Mouse (Mus musculus) embryo, embryonic 11 days (tissue): Measurements from ENCODE around the gene Gpr37l1.
A peak's percentile ranks its signal among the peaks of the same experiment; 100 is the strongest.

Source experiments
- DNase-seq: peaks from one replicate; pipeline ENCODE4 v3.0.0-alpha.2; 2015

Gene Gpr37l1

DNA sequence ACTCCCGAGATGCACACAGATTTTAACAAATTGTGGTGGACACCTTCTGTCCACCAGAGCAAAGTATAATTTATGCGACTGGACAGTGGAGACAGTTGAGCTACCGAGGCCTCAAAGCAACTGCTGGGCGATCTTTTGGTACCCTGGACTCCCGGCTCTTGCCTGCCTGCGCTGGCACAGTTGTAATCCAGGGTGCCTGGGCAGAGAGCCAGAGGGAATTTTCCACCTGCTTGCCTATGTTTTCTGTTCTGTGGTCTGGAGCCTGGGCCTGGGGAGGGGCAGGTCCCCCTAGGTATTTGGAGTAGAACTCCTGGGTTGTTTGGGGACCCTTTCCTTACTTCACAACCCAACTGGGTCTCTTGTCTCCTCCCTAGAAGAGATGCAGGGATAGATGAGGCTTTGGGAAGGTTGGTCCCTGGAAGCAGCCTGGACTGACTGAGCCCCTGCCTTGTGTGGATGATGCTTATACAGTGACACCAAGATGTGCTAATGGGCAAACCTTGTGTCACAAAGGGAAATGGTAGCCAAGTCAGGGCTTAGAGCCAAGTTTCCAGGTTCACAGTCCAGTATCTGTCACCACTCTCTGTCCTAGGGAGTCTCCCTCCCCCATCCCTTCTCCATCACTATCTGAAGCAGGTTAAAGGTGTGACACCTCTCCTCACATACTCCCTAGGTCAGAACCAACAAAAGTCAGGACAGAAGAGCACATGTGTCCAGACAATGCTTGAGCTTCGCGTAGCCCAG lies 14.6 kb upstream of the Gpr37l1 start:
- DNase-seq: no peak

DNA sequence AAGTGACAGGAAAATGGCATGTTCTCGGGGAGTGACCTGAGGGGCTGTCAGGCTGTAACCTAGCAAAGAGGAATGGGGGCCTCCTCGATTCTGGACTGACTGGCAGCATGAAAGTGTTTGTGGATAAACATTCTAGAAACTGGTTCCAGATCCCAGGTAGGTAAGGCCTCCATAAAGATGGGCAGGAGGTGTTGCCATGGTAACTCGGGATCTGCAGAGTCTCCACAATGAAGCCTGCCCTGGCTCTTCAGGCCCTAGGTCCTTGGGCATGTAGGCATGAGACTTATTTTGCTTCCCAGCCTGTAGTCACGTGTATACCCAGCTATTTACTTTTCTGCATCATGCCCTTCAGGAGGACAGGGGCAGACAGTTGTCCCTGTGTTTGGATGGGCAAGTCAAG lies 13.8 kb upstream of the Gpr37l1 start:
- no peak for DNase-seq

DNA sequence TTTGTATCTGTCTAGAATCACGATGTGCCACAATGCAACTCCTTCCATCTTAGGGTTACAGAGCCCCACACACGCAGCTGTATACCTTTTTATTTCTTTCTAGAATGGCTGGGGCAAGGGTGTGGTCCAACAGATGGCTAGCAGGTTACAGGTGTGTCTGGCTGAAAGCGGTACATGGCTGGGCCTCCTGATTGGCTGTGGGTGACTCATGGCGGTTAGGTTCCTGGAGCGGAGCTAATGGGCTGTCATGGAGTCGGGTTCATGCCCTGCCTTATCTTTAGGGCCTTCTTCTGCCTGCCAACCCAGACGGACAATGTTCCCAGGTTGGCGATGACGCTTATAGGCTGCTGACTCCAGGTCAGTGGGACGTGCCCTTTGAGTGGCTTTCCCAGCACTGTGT lies 13.3 kb upstream of the Gpr37l1 start:
- DNase-seq: no peak

DNA sequence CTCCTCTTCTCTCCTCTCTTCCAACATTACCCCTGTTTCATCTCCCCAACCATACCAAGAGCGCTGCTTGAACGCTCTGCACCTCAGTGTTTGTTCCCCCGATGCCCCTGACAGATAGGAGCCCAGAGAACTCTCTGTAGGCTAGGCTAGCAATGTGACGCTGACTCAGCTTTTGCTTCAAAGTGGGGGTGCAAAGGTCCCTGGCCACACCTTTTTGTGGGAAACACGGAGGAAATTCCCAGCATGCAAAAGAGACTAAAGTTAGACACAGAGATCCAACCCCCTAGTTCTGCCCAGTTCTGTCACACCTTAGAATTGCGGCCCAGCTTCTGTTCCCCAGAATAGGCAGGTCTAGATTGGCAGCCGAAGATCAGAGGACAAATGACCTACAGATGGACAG lies 11.4 kb upstream of the Gpr37l1 start:
- DNase-seq: no peak

DNA sequence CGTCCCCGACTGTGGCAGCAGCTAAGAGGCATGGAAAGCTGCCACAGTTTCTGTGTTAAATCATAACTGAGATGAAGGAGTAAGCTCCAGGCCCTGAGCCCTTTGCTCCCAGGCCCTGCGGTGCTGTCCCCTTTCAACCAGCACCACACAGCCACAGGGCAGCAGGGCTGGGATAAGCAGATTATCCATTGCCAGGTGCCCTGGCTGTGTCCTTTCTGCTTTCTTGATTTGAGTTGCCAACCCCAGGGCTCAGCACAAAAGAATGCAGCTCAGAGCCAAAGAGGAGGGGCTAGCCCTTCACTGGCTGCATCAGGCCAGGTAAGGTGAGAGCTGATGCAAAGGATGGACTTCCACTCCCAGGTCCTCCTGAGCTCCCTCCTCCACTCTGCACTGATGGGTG lies 10.2 kb upstream of the Gpr37l1 start:
- DNase-seq: no peak

DNA sequence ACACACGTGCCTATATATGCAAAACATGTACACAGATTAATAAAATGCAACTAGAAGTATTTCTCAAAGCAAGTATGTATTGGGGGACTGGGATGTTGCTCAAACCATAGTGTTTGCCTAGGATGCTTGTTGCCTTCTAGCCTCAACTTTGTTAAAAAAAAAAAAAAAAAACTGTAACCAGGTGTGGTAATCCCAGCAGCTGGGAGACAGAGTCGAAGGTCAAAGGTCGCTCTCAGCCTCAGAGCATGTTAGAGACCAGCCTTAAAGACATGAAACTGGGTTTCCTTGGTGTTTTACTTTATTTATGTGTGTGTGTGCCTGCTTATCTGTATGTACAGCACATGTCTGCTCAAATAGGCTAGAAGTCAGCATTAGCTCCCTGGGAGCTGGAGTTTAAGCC lies 7.7 kb upstream of the Gpr37l1 start:
- DNase-seq: no peak

DNA sequence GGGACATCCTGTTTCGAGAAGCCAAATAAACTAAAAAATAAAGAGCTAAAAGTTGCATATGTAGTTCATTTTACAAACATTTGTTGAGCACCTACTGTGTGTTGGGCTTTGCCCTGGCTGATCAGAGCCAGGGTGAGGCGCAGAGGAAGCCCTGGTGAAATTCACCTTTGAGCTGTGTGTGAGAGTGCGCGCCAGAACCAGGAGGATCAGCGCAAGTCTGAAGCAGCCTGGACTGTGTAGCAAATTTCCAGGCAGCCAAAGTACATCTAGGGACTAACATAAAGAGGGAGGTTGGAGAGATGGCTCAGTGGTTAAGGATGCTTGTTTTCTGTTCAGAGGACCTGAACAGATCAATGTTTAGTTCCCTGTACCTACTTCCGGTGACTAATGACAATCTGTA lies 5.8 kb upstream of the Gpr37l1 start:
- DNase-seq: no peak

DNA sequence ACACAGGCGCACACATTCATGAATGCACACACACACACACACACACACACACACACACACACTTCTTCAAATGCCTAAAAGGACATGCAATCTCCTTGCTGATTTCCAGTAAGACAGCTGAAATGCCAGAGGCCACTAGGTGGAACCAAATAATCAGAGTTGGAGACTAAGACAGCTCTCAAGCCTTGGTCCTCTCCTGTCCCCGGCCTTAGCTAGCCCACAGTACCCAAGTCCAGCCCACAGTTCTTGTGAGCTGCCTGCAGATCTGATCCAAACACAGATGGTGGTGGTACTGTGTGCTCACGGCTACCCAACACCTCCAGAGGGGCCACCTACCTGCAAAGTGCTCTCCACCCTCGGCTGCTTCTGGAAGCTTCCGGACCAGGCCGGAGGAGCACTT lies 4.5 kb upstream of the Gpr37l1 start:
- peak; percentile 86 for DNase-seq

DNA sequence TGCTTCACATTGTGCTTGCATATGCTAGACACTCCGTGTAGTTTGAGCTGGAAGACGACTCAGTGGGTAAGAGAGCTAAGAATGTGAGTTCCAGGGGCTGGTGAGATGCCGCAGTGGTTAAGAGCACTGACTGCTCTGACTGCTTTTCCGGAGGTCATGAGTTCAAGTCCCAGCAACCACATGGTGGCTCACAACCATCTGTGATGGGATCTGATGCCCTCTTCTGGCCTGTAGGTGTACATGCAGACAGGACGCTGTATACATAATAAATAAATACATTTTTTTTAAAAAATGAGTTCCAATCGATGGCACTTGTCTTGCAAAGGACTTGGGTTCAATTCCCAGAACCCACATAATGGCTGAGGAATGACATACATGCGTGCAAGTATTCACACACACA lies 3.7 kb upstream of the Gpr37l1 start:
- DNase-seq: no peak

DNA sequence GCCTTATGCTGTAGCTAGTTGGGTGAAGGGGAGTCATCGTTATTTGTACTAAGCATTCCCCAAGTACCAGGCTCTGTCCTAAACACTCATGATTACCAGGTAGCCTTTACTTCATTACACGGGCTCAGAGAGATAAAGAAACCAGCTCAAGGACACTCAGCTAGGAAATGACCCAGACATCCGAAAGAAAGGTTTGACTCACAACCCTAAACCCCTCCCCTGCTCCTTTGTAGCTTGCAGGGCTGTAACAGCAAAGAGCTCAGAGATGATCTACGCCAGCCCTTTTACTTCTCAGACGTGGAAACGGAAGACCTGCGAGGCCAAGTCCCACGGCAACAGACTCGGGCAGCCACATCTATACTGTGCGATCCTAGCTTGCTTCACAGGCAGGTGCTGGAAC lies 2.8 kb upstream of the Gpr37l1 start:
- no peak for DNase-seq

DNA sequence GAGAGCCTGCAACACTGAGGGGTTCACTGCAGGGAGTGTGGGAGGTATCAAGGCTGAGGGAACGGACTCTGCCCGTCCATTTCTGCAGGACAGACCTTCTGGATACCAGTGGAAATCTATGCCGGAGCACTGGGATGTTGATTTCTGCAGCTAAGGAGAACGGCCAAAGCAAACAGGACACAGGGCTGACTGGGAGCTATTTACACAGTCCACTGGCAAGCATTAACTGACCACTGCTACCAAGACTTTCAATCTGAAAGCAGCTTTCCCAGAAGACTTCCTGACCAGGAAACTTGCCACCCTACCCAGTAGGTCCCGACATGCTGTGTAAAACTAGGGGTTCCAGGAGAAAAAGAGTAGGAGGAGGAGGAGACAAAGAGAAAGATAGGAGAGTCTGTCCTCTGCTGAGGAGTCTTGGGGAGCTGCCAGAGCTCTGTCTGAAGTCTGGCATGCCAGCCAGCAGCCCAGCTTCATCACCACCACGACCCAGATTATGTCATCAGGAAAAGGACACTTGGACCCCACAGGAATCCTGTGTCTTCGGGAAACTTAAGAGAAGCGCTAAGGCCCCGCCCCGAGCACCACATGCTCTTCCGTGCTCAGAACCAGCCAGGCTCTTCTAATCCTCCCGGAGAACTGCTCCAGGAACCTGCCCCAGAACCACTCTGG lies 2.2 kb upstream of the Gpr37l1 start:
- no peak for DNase-seq

DNA sequence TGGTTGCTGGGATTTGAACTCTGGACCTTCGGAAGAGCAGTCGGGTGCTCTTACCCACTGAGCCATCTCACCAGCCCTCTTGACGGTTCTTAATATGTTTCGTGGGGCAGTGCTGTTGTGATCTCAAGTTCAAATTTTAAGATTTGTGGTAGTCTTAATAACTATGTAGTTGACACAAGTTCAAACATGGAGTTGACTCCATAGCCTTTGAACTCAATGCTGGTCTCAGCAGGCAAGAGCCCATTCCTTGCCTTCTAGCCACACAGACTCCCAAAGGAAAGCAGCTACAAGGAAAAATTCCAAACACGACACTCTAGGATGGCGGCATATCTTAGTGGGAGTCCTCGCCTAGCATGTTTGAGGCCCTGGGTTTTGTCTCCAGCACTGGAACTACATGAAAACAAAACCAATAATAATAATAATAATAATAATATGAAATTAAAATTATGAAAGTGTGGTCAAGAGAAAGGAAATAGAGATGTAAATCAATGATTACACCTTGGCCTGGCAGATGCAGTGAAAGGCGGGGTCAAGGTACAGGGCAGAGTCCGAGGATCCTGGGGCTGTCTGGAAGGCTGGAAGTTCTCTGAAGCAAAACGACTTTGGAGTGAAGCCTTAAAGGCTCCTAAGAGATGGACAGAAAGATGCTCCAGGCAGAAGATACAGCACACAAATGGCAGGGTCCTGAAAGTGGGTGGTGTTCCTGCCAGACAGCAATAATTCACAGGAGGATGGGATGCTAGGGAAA lies 1.1 kb upstream of the Gpr37l1 start:
- DNase-seq: no peak

DNA sequence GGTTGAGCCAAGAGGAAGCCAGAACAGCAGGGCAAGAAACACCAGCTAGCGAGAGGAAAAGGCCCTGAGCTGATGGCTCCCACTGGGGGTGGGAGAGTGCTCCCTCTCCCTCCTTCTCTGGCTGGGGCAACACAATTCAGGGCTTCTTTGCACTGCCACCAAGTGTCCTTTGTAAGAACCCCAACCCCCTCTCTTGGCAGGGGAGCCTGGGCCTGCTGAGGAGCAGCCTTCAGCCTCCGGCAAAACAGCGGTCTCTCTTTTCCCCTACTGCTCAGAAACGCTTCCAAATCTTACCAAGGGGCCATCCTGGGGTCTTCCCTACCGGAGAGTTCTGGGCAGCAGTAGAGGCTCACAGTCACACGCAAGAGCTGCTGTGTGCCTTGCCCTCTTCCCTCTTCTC lies 4.8 kb downstream of the Gpr37l1 start:
- no peak for DNase-seq

DNA sequence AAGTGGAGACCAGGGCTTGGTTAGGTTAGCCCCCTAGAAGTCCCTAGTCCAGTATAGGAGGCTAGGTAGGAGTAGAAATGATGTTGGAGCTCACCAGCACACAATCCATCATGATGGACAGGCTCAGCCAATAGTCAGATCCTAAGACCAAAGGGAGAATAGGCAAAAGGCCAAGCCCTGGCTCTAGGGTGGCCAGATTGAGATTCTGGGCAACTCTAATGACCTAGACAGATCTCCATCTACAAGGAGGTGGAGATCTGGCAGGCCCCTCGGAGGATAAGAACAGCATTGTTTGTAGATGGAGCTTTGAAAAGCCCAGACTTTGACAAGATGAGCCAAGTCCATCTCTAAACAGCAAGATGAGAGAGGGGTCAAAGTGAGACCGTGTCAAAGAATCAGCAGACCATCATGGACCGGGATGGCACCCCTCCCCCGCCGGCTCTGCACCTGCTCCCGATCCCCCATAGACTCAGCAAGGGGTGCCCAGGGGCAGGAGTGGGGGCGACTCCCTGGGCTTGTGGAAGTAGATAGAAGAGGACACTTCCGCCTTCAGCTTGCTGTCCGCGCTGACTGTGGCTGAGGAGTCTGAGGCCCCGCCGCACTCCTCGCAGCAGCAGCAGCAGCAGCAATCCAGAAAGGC lies 7.0 kb downstream of the Gpr37l1 start:
- DNase-seq: no peak

DNA sequence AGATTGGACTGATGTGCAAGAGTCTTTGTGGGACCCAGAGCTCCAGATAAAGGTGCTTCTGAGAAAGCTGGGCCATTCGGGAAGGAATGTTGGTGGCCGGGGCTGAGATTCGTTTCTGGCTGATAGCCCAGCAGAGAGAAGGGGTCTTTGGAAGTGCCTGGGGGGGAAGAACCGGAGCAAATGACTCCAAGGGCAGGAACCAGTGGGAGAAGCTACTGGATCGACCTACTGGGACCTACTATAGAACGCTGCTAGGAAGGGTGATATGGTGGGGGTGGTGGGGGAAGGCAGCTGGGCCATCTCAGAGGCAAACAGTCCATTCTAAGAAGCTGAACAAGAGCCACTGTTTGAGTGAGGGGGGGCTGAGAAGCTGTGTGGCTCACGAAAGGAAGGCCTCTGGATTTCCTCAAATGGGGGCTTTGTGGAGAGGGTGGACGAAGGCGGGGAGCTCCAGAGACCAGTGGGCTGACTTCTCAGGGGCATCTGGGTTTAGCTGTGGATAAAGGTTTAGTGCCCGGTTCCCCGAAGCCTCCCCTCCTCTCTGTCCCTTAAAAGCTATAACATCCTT lies 7.8 kb downstream of the Gpr37l1 start:
- DNase-seq: no peak

DNA sequence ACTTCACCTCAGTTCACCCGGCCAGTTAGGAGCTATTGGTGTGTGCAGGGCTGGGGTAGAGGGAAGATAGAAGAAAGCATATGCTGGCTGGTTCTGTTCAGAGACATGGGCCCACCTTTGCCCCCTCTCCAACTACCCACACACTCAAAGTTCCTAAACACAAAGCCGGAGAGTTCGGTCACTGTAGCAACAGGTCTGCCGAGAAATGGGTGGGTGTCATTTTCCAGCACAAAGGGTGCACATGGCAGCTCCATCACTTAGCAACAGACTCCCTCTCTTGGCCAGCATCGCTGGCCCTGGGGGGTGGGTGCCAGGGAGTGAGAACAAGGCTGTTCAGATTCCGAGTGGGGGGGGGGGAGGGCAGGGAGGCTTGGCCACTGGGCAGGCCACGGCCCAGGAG lies 8.4 kb downstream of the Gpr37l1 start:
- DNase-seq: no peak

DNA sequence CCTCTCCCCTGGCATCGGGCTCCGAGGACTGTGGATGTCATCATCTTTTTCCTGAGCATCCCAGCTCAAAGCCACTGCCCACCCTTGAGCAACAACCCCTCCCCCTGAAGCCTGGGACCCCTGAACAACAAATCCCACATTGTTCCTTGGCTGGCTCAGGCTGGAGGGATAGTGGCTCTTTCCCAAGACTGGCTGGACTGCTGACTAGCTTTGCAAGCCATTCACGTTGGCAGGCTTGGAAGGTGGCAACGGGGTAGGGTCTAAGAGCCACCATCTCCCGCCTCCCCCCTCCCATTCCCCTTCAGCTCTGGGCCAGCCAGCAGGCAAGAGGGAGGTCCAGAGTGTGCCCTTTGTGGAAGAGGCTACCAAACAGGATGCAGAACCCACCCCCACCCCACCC lies 8.8 kb downstream of the Gpr37l1 start:
- DNase-seq: no peak

DNA sequence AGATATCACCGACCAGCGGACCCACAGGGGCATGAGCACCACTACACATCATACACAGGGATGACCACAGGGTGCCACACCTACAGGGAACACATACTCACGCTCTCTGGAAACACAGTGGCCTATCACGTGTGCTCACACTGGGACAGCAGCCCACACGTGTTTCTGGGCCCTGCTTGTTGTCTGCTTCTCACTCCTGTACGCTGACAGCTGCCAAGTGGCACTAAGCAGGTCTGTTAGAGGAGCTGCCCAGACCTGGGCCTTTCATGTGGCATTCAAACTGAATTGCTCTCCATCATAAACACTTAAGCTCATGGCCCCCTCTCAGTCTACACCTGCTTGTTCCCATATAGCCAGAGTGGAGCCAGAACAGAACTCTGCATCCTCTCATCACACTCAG lies 11.2 kb downstream of the Gpr37l1 start:
- DNase-seq: no peak

DNA sequence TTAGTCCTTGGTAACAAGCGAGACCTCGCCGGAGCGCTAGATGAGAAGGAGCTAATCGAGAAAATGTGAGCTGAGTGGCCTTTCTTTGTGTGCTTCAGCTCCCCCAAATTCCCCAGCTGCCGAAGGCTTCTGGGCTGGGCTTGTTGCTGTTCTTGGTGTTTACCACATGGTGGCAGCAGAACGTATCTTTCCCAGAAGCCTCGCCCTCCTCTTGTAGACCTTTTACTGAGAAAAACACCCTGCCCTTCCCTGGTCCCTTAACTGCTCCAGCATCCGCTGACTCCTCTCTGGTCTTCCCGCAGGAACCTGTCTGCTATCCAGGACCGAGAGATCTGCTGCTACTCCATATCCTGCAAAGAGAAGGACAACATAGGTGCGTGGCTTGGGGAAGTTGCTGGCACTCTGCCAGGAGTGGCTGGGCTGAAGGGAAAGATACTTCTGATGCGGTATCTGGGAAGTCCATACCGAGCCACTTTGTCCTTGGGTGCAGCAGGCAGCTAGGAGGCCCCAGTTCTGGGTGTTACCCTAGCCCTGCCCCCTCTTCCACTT lies 13.0 kb downstream of the Gpr37l1 start:
- DNase-seq: peak; percentile 91

DNA sequence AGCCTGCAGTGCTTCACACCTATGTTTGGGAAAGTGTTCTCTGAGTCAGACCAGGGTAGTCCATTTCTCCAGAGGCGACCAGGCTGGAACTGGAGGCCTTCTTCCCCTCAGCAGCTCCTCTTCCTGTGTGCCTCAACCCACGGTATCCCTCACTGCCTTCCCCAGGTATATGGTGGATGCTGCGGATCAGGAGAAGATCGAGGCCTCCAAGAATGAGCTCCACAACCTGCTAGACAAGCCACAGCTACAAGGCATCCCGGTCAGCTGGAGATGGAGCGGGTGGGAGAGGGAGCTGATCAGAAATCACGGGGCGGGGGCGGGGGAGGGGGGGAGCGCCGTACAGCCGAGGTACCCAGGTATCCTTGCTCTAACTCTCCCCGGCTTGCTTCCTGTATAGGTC lies 13.5 kb downstream of the Gpr37l1 start:
- DNase-seq: no peak

DNA sequence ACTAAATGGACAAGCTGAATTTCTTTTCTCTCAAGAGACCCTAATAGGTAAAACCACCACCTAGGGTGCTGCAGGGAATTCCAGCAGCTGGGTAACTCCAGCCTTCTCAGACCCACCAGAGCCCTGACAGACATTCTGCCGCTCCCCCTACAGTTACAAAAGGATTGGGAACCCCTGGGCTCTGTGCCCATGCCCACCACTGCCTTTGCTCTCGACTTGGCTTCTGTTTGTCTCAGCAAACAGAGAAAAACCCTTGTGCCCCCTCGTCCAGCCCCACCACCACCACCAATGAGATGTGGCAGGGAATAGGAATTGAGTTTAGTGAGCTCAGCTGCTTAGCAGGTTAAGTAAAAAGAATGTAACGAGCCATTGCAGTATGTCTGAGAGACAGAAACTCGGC lies 18.5 kb downstream of the Gpr37l1 start:
- no peak for DNase-seq

DNA sequence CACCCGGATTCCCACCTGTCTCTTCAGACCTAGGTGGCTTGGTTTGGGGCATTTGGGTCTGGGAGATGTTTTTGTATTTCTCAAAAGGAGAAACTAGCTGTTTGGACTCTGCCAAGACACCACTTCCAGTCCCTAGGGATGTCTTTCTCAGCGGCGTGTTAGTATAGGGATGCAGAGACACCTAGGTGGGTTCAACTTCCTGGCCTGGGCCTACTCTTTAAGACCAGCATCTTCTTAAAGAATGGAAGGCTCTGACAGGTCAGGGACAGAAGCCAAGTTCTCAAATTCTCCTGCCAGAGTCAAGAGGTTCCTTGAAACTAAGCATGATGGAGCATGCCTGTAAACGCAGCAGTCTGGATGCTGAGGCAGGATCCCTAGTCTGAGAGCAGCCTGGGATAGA lies 19.0 kb downstream of the Gpr37l1 start:
- no peak for DNase-seq

DNA sequence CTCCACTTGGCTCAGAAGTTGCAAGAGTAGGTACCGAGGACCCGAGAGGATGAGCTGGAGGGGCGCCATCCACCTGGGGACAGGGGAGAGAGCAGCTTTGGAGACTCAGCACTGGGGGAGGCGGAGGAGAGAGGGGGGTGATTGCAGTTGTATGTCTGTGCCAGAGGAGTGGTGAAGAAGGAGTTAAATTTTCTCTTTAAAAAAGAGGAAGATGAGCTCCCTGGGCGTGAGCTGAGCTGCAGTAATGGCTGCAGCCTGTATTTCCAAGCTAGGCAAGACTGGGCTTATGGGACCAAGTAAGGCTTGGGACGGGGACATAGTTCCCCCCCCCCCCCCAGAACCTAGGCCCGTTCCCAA lies 19.8 kb downstream of the Gpr37l1 start:
- peak; percentile 31 for DNase-seq
